Mouse (Mus musculus): ENCODE measurements at regions not wholly inside any gene's neighbourhood (a gene's known extent, or its start where the extent isn't known, plus 50 kb on each side); places are given as distances from the start of the nearest gene placed in this dataset.

DNA sequence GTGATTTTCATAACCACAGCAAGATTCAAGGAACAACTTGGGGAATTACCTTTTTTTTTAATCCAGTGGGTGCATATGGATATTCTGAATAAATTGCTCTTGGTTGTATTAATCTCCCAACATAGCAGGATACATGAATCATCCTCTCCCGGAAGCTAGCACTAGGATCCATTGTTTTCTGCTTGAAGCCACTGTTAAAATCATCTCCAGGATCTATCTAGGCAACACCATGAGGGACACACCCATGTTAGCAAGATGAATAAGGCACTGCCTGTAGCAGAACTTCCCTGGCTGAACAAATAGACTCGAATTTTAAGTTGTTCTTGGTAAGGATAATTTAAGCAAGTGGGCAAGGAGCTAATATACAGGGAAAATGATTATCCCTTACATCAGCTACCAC, 427.8 kb downstream of the Cbln4 start:
- no peak overlapping the region for H3K4me2 ChIP-seq (ENCODE audit: low read depth)
- no peak overlapping the region for H3K4me3 ChIP-seq
- H3K36me3 ChIP-seq (ENCODE audit: control insufficient read depth, insufficient read depth) = no peaks in the 10 kb centered on the region
- no peaks in the 10 kb centered on the region for H3K79me2 ChIP-seq (ENCODE audit: control insufficient read depth, insufficient read depth)
- no peak overlapping the region for H3ac ChIP-seq (ENCODE audit: control insufficient read depth, insufficient read length)
- TF ChIP-seq USF1 (IDR thresholded peaks at IDR 0.05; ENCODE audit: low read depth) = no peak
- TF ChIP-seq POLR2A (IDR thresholded peaks at IDR 0.05; ENCODE audit: insufficient read length, low read depth) = no peak
- no peak for TF ChIP-seq MYOD1 (IDR thresholded peaks at IDR 0.05; ENCODE audit: control insufficient read depth in 1 of 3, insufficient read length in 2 of 3, low read depth in 2 of 3)
- TF ChIP-seq CEBPB (IDR thresholded peaks at IDR 0.05; ENCODE audit: insufficient read depth, poor library complexity, severe bottlenecking) = no peak
- no peak for TF ChIP-seq POLR2AphosphoS2 (IDR thresholded peaks at IDR 0.05; ENCODE audit: insufficient read length, low read depth)
- no peak for TF ChIP-seq MAX (IDR thresholded peaks at IDR 0.05; ENCODE audit: low read depth)
- TF ChIP-seq SRF (IDR thresholded peaks at IDR 0.05; ENCODE audit: control insufficient read depth, insufficient read length, low read depth) = no peak
- no peak for TF ChIP-seq E2F4 (IDR thresholded peaks at IDR 0.05; ENCODE audit: insufficient read depth)
- no peak for TF ChIP-seq REST (IDR thresholded peaks at IDR 0.05; ENCODE audit: insufficient read depth, insufficient read length)
- TF ChIP-seq TCF12 (IDR thresholded peaks at IDR 0.05; ENCODE audit: insufficient read depth, poor library complexity, severe bottlenecking) = no peak
- no peak for TF ChIP-seq MYOG (IDR thresholded peaks at IDR 0.05; ENCODE audit: control insufficient read depth in 1 of 3, insufficient read depth in 1 of 3, insufficient read length in 2 of 3, low read depth in 2 of 3)
- TF ChIP-seq TCF3 (IDR thresholded peaks at IDR 0.05; ENCODE audit: insufficient read length, low read depth) = no peak
- H3K27me3 ChIP-seq (ENCODE audit: control insufficient read depth, insufficient read depth, insufficient read length) = no peaks in the 10 kb centered on the region

DNA sequence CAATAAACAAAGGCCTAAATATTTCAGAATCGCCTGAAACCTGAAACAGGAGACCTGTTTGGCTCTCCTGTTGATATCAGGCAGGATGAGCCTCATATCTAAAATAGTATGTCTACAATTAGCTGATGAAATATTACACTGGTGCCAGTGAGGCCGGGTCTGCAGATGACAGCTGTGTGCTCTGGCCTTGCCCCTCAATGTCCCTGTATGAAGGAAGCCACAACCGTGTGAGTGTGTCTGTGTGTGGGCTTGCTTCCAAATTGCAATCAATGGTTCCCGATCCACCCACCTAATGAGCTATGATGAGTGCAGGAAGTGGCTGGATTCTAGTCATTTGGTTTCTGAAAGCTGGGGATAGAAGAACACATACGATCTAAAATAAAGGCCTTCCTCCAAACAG, 438.2 kb downstream of the Cbln4 start:
- Histone ChIP-seq H3ac (ENCODE audit: control insufficient read depth, insufficient read length) (no peak overlapping the region), H3K4me2 (ENCODE audit: low read depth) (no peak overlapping the region), H3K4me3 (no peak overlapping the region), H3K36me3 (ENCODE audit: control insufficient read depth, insufficient read depth) (no peaks in the 10 kb centered on the region), H3K79me2 (ENCODE audit: control insufficient read depth, insufficient read depth) (no peaks in the 10 kb centered on the region), H3K27me3 (ENCODE audit: control insufficient read depth, insufficient read depth, insufficient read length) (no peaks in the 10 kb centered on the region)
- TF ChIP-seq MYOD1 (IDR thresholded peaks at IDR 0.05; ENCODE audit: control insufficient read depth in 1 of 3, insufficient read length in 2 of 3, low read depth in 2 of 3) = peak in 1 of 3 experiments; percentile 32
- TF ChIP-seq MAX (IDR thresholded peaks at IDR 0.05; ENCODE audit: low read depth) = no peak
- TF ChIP-seq MYOG (IDR thresholded peaks at IDR 0.05; ENCODE audit: control insufficient read depth in 1 of 3, insufficient read depth in 1 of 3, insufficient read length in 2 of 3, low read depth in 2 of 3) = peak in 1 of 3 experiments; percentile 52

DNA sequence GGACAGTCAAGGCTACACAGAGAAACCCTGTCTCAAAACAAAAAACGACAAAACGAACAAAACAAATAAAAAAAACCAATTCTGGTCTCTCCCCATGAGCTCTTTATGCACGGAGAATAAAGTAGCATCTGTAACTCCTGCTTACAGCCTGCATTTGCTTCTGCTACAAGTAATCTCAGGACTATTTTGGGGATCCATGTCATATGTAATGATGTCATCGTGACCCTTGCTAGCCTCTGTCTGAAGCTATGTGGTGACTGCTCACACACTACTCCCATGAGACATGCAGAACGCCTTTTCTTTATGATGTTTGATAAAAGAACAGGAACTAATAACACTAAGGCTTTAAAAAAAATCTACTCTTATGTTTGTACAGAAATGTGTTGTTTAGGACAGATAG, 448.0 kb downstream of the Cbln4 start:
- Histone ChIP-seq H3ac (ENCODE audit: control insufficient read depth, insufficient read length) (no peak overlapping the region), H3K4me3 (no peak overlapping the region), H3K36me3 (ENCODE audit: control insufficient read depth, insufficient read depth) (no peaks in the 10 kb centered on the region)

DNA sequence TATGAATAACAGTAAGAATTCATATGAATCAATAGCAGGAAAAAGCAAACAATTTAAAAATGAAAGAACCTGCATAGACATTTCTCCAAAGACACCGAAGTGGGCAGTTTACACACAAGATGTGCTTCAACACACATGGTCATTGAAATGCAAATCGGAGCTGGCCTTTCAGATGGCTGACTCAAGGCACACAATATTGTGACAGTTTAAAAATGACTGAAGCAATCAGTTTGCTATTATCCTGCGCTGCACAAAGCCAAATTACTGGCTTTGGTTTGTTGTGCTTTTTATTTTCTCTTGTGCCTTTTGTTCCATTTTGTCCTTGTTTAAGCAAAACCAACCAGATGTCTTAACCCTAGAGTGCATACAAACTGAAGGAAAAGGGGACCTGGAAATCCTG, 449.4 kb downstream of the Cbln4 start:
- Histone ChIP-seq H3K27me3 (ENCODE audit: control insufficient read depth, insufficient read depth, insufficient read length) (no peaks in the 10 kb centered on the region), H3K36me3 (ENCODE audit: control insufficient read depth, insufficient read depth) (no peaks in the 10 kb centered on the region), H3K4me3 (no peak overlapping the region), H3K4me2 (ENCODE audit: low read depth) (no peak overlapping the region), H3K79me2 (ENCODE audit: control insufficient read depth, insufficient read depth) (no peaks in the 10 kb centered on the region), H3ac (ENCODE audit: control insufficient read depth, insufficient read length) (no peak overlapping the region)
- TF ChIP-seq E2F4 (IDR thresholded peaks at IDR 0.05; ENCODE audit: insufficient read depth) = no peak

More for the DNA sequence above, 448.0 kb downstream of the Cbln4 start:
- H3K4me2 ChIP-seq (ENCODE audit: low read depth) = no peak overlapping the region
- H3K27me3 ChIP-seq (ENCODE audit: control insufficient read depth, insufficient read depth, insufficient read length) = no peaks in the 10 kb centered on the region
- no peak for TF ChIP-seq MAX (IDR thresholded peaks at IDR 0.05; ENCODE audit: low read depth)
- no peak for TF ChIP-seq POLR2AphosphoS2 (IDR thresholded peaks at IDR 0.05; ENCODE audit: insufficient read length, low read depth)
- no peak for TF ChIP-seq SRF (IDR thresholded peaks at IDR 0.05; ENCODE audit: control insufficient read depth, insufficient read length, low read depth)
- TF ChIP-seq USF1 (IDR thresholded peaks at IDR 0.05; ENCODE audit: low read depth) = no peak
- no peak for TF ChIP-seq MYOG (IDR thresholded peaks at IDR 0.05; ENCODE audit: control insufficient read depth in 1 of 3, insufficient read depth in 1 of 3, insufficient read length in 2 of 3, low read depth in 2 of 3)
- no peak for TF ChIP-seq MYOD1 (IDR thresholded peaks at IDR 0.05; ENCODE audit: control insufficient read depth in 1 of 3, insufficient read length in 2 of 3, low read depth in 2 of 3)
- TF ChIP-seq TCF3 (IDR thresholded peaks at IDR 0.05; ENCODE audit: insufficient read length, low read depth) = no peak
- no peak for TF ChIP-seq POLR2A (IDR thresholded peaks at IDR 0.05; ENCODE audit: insufficient read length, low read depth)
- no peak for TF ChIP-seq CEBPB (IDR thresholded peaks at IDR 0.05; ENCODE audit: insufficient read depth, poor library complexity, severe bottlenecking)
- TF ChIP-seq TCF12 (IDR thresholded peaks at IDR 0.05; ENCODE audit: insufficient read depth, poor library complexity, severe bottlenecking) = no peak
- TF ChIP-seq E2F4 (IDR thresholded peaks at IDR 0.05; ENCODE audit: insufficient read depth) = no peak
- no peaks in the 10 kb centered on the region for H3K79me2 ChIP-seq (ENCODE audit: control insufficient read depth, insufficient read depth)

- H3K36me3 ChIP-seq (ENCODE audit: control insufficient read depth, insufficient read depth) = no peaks in the 10 kb centered on the region
- H3K4me2 ChIP-seq (ENCODE audit: low read depth) = no peak overlapping the region
- H3ac ChIP-seq (ENCODE audit: control insufficient read depth, insufficient read length) = no peak overlapping the region
- no peak for TF ChIP-seq MYOD1 (IDR thresholded peaks at IDR 0.05; ENCODE audit: control insufficient read depth in 1 of 3, insufficient read length in 2 of 3, low read depth in 2 of 3)
- no peak for TF ChIP-seq POLR2A (IDR thresholded peaks at IDR 0.05; ENCODE audit: insufficient read length, low read depth)
- no peak for TF ChIP-seq REST (IDR thresholded peaks at IDR 0.05; ENCODE audit: insufficient read depth, insufficient read length)
- TF ChIP-seq E2F4 (IDR thresholded peaks at IDR 0.05; ENCODE audit: insufficient read depth) = no peak
- TF ChIP-seq CEBPB (IDR thresholded peaks at IDR 0.05; ENCODE audit: insufficient read depth, poor library complexity, severe bottlenecking) = no peak
- TF ChIP-seq USF1 (IDR thresholded peaks at IDR 0.05; ENCODE audit: low read depth) = no peak
- no peak for TF ChIP-seq SRF (IDR thresholded peaks at IDR 0.05; ENCODE audit: control insufficient read depth, insufficient read length, low read depth)
- no peak for TF ChIP-seq POLR2AphosphoS2 (IDR thresholded peaks at IDR 0.05; ENCODE audit: insufficient read length, low read depth)
- no peak for TF ChIP-seq MYOG (IDR thresholded peaks at IDR 0.05; ENCODE audit: control insufficient read depth in 1 of 3, insufficient read depth in 1 of 3, insufficient read length in 2 of 3, low read depth in 2 of 3)
- TF ChIP-seq TCF3 (IDR thresholded peaks at IDR 0.05; ENCODE audit: insufficient read length, low read depth) = no peak
- TF ChIP-seq TCF12 (IDR thresholded peaks at IDR 0.05; ENCODE audit: insufficient read depth, poor library complexity, severe bottlenecking) = no peak
- no peak for TF ChIP-seq MAX (IDR thresholded peaks at IDR 0.05; ENCODE audit: low read depth)
- no peaks in the 10 kb centered on the region for H3K79me2 ChIP-seq (ENCODE audit: control insufficient read depth, insufficient read depth)
- H3K27me3 ChIP-seq (ENCODE audit: control insufficient read depth, insufficient read depth, insufficient read length) = no peaks in the 10 kb centered on the region
- H3K4me3 ChIP-seq = no peak overlapping the region
Measured at GRCm38 (mm10) chr2:171592315-171592714, 451.0 kb downstream of the Cbln4 start.

Measured in myocyte (in vitro differentiated cells).